Mouse (Mus musculus) splenic B cell, adult 2 months (primary cell): Measurements from ENCODE around the gene Cadps2.

ENCODE experiments used
- DNase-seq: peaks from one replicate; pipeline ENCODE4 v3.0.0-alpha.2; 2011; ENCODE audit warnings: low read depth, low spot score
- H3K27me3 ChIP-seq: 2 replicates; pipeline ENCODE4 v1.6.1; 2012; ENCODE audit warnings: mild to moderate bottlenecking, low read length, moderate library complexity, mixed read lengths; ENCODE audit not compliant: control insufficient read depth, poor library complexity, insufficient read depth, severe bottlenecking
- H3K36me3 ChIP-seq: 2 replicates; pipeline ENCODE4 v1.6.1; 2012; ENCODE audit warnings: mild to moderate bottlenecking, low read length, moderate library complexity, mixed read lengths; ENCODE audit not compliant: control insufficient read depth, poor library complexity, insufficient read depth, severe bottlenecking

Cadps2 gene

DNA sequence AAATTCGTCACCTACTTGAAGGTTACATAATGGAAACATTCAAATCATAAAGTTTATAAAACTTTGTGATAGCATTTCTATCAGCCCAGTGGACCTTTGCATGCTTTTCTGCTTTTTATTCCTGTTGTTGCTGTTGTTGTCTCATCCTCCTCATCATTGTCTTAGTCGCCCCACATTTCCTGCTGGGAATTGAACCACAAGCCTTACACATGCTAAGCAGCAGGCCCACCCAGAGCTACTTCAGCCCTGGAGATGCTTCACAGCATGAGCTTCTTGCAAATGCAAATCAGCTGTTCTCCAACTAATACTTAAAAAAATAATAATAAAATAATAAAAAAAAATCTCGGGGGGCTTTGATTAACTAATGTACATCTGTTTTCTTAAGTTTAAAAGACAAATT is 8.5 kb downstream of the Cadps2 start:
- DNase-seq = no peak
- Histone ChIP-seq H3K36me3 (no peaks in the 10 kb centered on the region), H3K27me3 (no peaks in the 10 kb centered on the region)

DNA sequence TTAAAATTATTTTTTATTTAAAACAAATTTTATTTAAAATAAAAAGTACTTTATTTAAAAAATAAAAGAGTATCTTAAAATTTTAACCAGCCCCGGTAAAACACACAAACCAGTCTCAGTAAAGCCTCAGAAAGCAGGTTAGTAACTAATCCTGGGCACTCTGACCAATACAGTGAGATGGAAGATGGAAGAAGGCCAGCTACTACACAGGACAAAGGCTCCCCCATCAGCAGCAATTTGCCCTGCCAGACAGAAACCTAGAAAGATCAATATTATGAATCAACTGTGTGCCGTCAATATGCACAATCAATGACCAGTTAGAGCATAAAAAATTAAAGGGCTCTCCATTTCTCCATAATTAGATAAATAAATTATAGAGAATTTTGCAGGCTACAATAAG is 9.9 kb downstream of the Cadps2 start:
- Histone ChIP-seq H3K27me3 (no peaks in the 10 kb centered on the region), H3K36me3 (no peaks in the 10 kb centered on the region)
- DNase-seq = no peak

- no peaks in the 10 kb centered on the region for H3K27me3 ChIP-seq
- DNase-seq = no peak
- no peaks in the 10 kb centered on the region for H3K36me3 ChIP-seq
These were observed 17.4 kb downstream of the Cadps2 start for GRCm38 (mm10) chr6:23821819-23822218.

DNA sequence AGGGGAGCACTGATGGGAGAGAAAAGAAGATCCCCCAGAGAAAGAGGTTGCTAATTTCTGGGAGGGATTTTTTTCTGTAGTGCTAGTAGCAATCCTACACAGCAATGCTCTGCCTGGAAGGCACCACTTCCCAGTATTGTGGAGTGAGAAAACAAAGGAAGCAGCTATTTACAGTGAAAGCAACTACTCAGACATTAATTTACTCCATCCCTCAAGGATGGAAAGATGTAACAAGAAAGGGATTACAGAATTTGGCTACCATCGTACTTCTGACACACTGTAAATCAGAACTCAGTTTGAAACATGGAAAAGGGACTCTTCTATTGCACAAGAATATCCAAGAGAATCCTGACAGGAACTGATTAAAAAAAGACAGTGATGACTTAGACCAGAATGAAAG is 29.1 kb downstream of the Cadps2 start:
- DNase-seq = no peak
- Histone ChIP-seq H3K36me3 (no peaks in the 10 kb centered on the region), H3K27me3 (no peaks in the 10 kb centered on the region)

GRCm38 (mm10) chr6:23809344-23809743 is 29.9 kb downstream of the Cadps2 start:
- no peaks in the 10 kb centered on the region for H3K36me3 ChIP-seq
- no peak for DNase-seq
- no peaks in the 10 kb centered on the region for H3K27me3 ChIP-seq

DNA sequence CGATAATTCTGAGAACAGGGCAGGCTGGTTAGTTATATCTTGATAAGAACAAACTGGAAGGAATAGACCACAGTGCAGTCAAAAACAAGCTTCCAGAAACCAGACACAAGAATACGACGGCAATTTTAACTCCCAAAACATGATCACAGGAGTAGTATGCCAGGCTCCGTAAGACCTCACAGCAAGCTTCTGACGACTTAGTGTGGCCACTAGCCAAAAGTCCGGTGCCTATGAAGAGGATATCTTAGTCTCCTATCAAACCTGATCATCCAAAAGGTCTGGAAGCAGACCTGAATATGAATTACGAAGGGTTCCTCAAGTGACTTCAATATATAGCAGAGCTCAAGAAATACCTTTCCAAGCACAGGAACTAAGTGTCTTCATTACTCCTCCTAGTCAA is 33.9 kb downstream of the Cadps2 start:
- Histone ChIP-seq H3K36me3 (no peaks in the 10 kb centered on the region), H3K27me3 (no peaks in the 10 kb centered on the region)
- DNase-seq = no peak

DNA sequence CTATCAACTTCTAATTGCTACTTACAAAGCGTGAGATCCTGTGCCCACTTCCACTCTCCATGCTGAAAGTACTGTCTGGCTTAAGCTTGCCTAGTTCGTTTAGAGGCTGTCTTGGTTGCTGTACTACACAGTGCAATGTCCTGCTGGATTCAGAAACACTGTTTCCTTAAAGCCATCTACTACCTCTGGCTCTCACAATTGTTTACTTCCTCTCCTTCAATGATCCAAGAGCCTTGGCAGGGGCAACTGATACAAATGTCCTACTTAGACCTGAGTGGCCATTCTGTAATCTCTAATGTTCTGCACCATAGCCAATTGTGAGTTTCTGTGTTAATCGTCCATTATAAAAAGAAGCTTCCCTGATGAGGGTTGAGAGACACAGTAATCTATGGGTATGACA is 47.4 kb downstream of the Cadps2 start:
- no peak for DNase-seq
- Histone ChIP-seq H3K36me3 (no peaks in the 10 kb centered on the region), H3K27me3 (no peaks in the 10 kb centered on the region)

DNA sequence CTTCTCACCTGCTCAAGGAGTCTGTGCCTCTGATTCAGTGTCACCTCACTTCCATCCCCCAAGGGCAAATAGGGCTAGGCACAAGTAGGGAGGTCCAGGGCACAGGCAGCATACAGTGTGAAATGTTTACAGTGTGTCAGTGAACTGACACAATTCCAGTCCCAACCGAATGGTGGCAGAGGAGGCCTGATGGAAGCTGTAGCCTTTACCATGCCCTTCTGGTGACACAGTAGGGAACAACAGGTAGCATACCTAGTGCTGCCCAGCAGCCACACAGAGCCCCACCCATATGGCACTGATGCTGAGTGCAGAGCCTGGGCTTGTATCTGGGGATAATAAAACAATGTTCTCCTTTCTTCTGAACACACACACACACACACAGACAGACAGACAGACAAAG is 61.6 kb downstream of the Cadps2 start:
- Histone ChIP-seq H3K27me3 (no peaks in the 10 kb centered on the region), H3K36me3 (no peaks in the 10 kb centered on the region)
- no peak for DNase-seq

- Histone ChIP-seq H3K27me3 (no peaks in the 10 kb centered on the region), H3K36me3 (no peaks in the 10 kb centered on the region)
- DNase-seq = no peak
These were observed 77.0 kb downstream of the Cadps2 start for GRCm38 (mm10) chr6:23762204-23762603.

DNA sequence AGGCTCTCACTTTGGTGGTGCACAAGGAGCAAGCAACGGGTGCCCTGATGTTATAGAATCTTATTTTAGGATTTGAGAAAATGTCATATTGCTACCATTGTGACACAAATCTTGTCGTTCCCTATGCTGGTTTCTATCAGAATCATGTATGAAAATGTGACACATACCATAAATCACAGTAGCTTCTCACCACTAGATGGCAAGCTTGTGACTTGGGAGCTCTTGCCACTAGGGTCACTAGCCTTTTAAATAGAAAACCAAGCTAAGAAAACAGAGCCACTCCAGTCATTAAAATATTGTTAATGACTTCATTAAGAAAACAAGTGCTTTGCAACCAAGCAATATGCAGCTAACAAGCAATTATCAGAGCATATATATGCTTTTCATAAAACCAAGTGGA is 81.0 kb downstream of the Cadps2 start:
- H3K27me3 ChIP-seq = no peaks in the 10 kb centered on the region
- DNase-seq = no peak

GRCm38 (mm10) chr6:23748823-23749222 is 90.4 kb downstream of the Cadps2 start:
- DNase-seq = no peak
- H3K27me3 ChIP-seq = no peaks in the 10 kb centered on the region
- H3K36me3 ChIP-seq = no peaks in the 10 kb centered on the region

More for the DNA sequence above, 81.0 kb downstream of the Cadps2 start:
- no peaks in the 10 kb centered on the region for H3K36me3 ChIP-seq

DNA sequence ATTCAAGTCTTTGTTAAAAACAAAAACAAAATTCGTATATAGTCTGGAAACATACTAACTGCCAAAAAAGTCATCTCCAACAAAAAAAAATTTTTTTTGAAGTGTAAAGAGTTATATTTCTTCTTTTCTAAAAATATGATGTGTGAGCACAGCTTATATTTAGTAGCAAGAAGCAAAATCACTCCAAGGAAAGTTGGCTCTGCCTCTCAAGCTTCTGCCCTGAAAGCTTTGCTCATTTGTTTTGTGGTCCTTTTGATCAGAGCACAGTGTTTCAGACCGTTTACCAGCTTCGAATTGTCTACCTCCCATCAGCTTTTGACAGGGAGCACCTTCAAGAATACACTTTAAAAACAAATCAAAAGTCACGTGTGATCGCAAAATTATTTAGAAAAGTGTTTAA is 99.2 kb downstream of the Cadps2 start:
- Histone ChIP-seq H3K27me3 (no peaks in the 10 kb centered on the region), H3K36me3 (no peaks in the 10 kb centered on the region)

GRCm38 (mm10) chr6:23732750-23733149 is 106.5 kb downstream of the Cadps2 start:
- H3K27me3 ChIP-seq = no peaks in the 10 kb centered on the region
- no peak for DNase-seq
- no peaks in the 10 kb centered on the region for H3K36me3 ChIP-seq

More for the DNA sequence above, 99.2 kb downstream of the Cadps2 start:
- no peak for DNase-seq

DNA sequence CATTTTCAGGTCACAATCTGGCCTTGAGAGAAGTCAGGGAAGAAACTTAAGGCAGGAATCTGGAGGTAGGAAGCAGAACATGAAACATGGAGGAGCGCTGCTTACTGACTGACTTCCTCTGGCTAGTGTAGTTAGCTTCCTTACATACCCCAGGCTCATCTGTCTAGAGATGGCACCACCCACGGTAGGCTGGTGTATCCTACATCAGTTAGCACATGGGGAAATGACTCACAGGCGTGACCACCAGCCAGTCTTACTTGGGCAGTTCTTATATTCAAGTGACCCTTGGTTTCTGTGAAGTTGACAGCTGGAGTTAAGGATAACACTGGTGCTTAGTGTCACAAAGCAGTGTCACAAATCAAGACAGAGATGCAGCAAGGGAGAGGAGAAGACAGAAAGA is 110.6 kb downstream of the Cadps2 start:
- DNase-seq = no peak
- H3K27me3 ChIP-seq = no peaks in the 10 kb centered on the region

GRCm38 (mm10) chr6:23723697-23724096 is 115.5 kb downstream of the Cadps2 start:
- no peak for DNase-seq
- Histone ChIP-seq H3K36me3 (no peaks in the 10 kb centered on the region), H3K27me3 (no peaks in the 10 kb centered on the region)

More for the DNA sequence above, 110.6 kb downstream of the Cadps2 start:
- no peaks in the 10 kb centered on the region for H3K36me3 ChIP-seq

- DNase-seq = no peak
- H3K36me3 ChIP-seq = no peaks in the 10 kb centered on the region
- no peaks in the 10 kb centered on the region for H3K27me3 ChIP-seq
These were observed 118.8 kb downstream of the Cadps2 start for GRCm38 (mm10) chr6:23720401-23720800.
